Mouse (Mus musculus) CH12.LX (cell line): Measurements from ENCODE around the gene Cabcoco1.

Experiments
- CHD2 ChIP-seq: IDR thresholded peaks from 2 replicates; pipeline ENCODE4 v1.6.1; 2011; ENCODE audit warnings: low read length, improper control_type of control experiment
- CTCF ChIP-seq, 2 experiments: IDR thresholded peaks in 1 of 2; conservative IDR thresholded peaks in 1 of 2; 2 replicates each; pipeline ENCODE4 v1.5.1; 2011 to 2012; ENCODE audit warnings: low read depth in 2 of 2, low read length in 2 of 2, improper control_type of control experiment in 1 of 2, inconsistent platforms in 1 of 2, mild to moderate bottlenecking in 1 of 2, moderate library complexity in 1 of 2
- ETS1 ChIP-seq: conservative IDR thresholded peaks from 2 replicates; pipeline ENCODE4 v1.6.1; 2012; ENCODE audit warnings: low read depth, mild to moderate bottlenecking, inconsistent platforms, low read length, improper control_type of control experiment, moderate library complexity
- JUND ChIP-seq: conservative IDR thresholded peaks from 2 replicates; pipeline ENCODE4 v1.6.1; 2011; ENCODE audit warnings: low read depth, low read length, improper control_type of control experiment
- MAFK ChIP-seq: IDR thresholded peaks from 2 replicates; pipeline ENCODE4 v1.6.1; 2011; ENCODE audit warnings: low read length, improper control_type of control experiment; ENCODE audit not compliant: insufficient replicate concordance
- MEF2A ChIP-seq: IDR thresholded peaks from 2 replicates; pipeline ENCODE4 v1.6.1; 2014; ENCODE audit warnings: low read depth, mild to moderate bottlenecking, inconsistent platforms, low read length, improper control_type of control experiment, borderline replicate concordance
- MYC ChIP-seq: IDR thresholded peaks from 2 replicates; pipeline ENCODE4 v1.6.1; 2011; ENCODE audit warnings: low read depth, mild to moderate bottlenecking, improper control_type of control experiment, low read length
- POLR2A ChIP-seq: IDR thresholded peaks from 2 replicates; pipeline ENCODE4 v1.6.1; 2011; ENCODE audit warnings: low read depth, mild to moderate bottlenecking, improper control_type of control experiment, low read length
- POLR2AphosphoS2 ChIP-seq: IDR thresholded peaks from 2 replicates; pipeline ENCODE4 v1.6.1; 2011; ENCODE audit warnings: low read depth, low read length, improper control_type of control experiment
- RCOR1 ChIP-seq: conservative IDR thresholded peaks from 2 replicates; pipeline ENCODE4 v1.6.1; 2012; ENCODE audit warnings: low read depth, mild to moderate bottlenecking, inconsistent platforms, low read length, improper control_type of control experiment
- SIN3A ChIP-seq: IDR thresholded peaks from 2 replicates; pipeline ENCODE4 v1.6.1; 2012; ENCODE audit warnings: low read length, improper control_type of control experiment, inconsistent platforms
- TBP ChIP-seq: conservative IDR thresholded peaks from 2 replicates; pipeline ENCODE4 v1.6.1; 2011; ENCODE audit warnings: low read depth, low read length, improper control_type of control experiment
- USF2 ChIP-seq: conservative IDR thresholded peaks from 2 replicates; pipeline ENCODE4 v1.6.1; 2011; ENCODE audit warnings: low read depth, low read length, improper control_type of control experiment
- ZKSCAN1 ChIP-seq: IDR thresholded peaks from 2 replicates; pipeline ENCODE4 v1.6.1; 2012; ENCODE audit warnings: low read depth, inconsistent platforms, low read length, improper control_type of control experiment, borderline replicate concordance

- no peak for TF ChIP-seq SIN3A
- no peak for TF ChIP-seq CTCF (conservative IDR thresholded peaks at IDR 0.05 in 1 of 2, IDR thresholded peaks at IDR 0.05 in 1 of 2; ENCODE audit: low read depth in 2 of 2, low read length in 2 of 2)
- TF ChIP-seq USF2 = no peak
- TF ChIP-seq ETS1 = no peak
- no peak for TF ChIP-seq MAFK
- TF ChIP-seq POLR2AphosphoS2 = no peak
- TF ChIP-seq MEF2A = no peak
- TF ChIP-seq TBP = no peak
- no peak for TF ChIP-seq JUND
- no peak for TF ChIP-seq CHD2
- no peak for TF ChIP-seq POLR2A
- no peak for TF ChIP-seq RCOR1
- TF ChIP-seq ZKSCAN1 = no peak
- no peak for TF ChIP-seq MYC
Measured at GRCm38 (mm10) chr10:68577321-68577720, 35.6 kb upstream of the Cabcoco1 start.
